8 mouse cellular contexts compared by ENCODE assay signal in the genomic region with DNA sequence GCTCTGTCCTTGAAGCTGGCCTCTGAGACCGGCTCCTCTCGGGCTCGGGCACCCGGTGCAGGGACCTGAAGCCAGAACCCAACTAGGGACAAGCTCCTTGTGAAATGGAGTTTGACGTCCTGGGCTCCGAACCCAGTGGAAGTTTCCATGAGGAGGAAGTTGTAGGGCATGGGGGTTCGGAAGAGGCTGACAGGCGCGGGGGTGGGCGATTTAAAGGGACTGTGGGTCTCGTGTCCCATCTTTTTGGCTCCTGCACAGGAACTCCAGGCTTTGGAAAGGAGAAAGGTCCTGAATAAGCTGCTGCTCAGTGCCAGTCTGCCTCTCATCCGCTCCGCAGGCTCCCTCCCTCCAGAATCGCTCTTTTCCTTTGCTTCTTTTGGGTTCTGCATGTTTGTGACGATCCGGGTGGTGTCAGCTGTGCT. TPM values are rescaled to one million over a fixed set of nuclear protein-coding genes. Genes with fewer than 3 reads are reported as not detected.
DNase-seq lines count a peak whose midpoint lies in the region; TF ChIP-seq lines count a peak whose summit lies in the region.

No protein-coding gene starts in this region.

- H3K36me3 ChIP-seq in myocyte (ENCODE audit: control insufficient read depth, insufficient read depth): no peaks in the 10 kb centered on the region

- H3ac ChIP-seq in myocyte (ENCODE audit: control insufficient read depth, insufficient read length): no peak overlapping the region

- intact Hi-C loops in left cerebral cortex, postnatal 4 days (cut with DNase I): loop anchor here (5.0 to 10.0 kb wide), 2 partner anchors 254 to 259 kb away; no protein-coding TSS in a partner anchor

- H3K79me2 ChIP-seq in myocyte (ENCODE audit: control insufficient read depth, insufficient read depth): no peaks in the 10 kb centered on the region

- H3K4me2 ChIP-seq in myocyte (ENCODE audit: low read depth): peak overlapping the region; percentile 45

- peak; percentile 35 for DNase-seq in embryo, embryonic 10 days (ENCODE audit: low spot score)
- DNase-seq in embryo, embryonic 11 days: no peak
- peak; percentile 19 for DNase-seq in retina, postnatal 7 days (ENCODE audit: low read depth, low spot score)
- DNase-seq in retina, embryonic 14.5 days (ENCODE audit: low spot score): no peak
- peak; percentile 44 to 52 for DNase-seq in frontal cortex, postnatal 14 days (ENCODE audit: low spot score in 2 of 2)
- peak; percentile 54 for DNase-seq in left cerebral cortex, postnatal 4 days
- no peak for DNase-seq in MN1 (ENCODE audit: low spot score)

- no peak overlapping the region for H3K4me3 ChIP-seq in myocyte

- H3K27me3 ChIP-seq in myocyte (ENCODE audit: control insufficient read depth, insufficient read depth, insufficient read length): peaks cover 20% of the 10 kb centered on the region

- no peak for TF ChIP-seq POLR2A in myocyte (IDR thresholded peaks at IDR 0.05; ENCODE audit: insufficient read length, low read depth)

TF ChIP-seq in myocyte, 11 proteins besides CTCF, POLR2A, EP300 and RAD21:
- TF ChIP-seq MAX (IDR thresholded peaks at IDR 0.05; ENCODE audit: low read depth) (no peak), USF1 (IDR thresholded peaks at IDR 0.05; ENCODE audit: low read depth) (no peak), TCF12 (IDR thresholded peaks at IDR 0.05; ENCODE audit: insufficient read depth, poor library complexity, severe bottlenecking) (no peak), POLR2AphosphoS2 (IDR thresholded peaks at IDR 0.05; ENCODE audit: insufficient read length, low read depth) (no peak), TCF3 (IDR thresholded peaks at IDR 0.05; ENCODE audit: insufficient read length, low read depth) (no peak), MYOG (IDR thresholded peaks at IDR 0.05; ENCODE audit: control insufficient read depth in 1 of 3, insufficient read depth in 1 of 3, insufficient read length in 2 of 3, low read depth in 2 of 3) (no peak)

RNA-seq across cellular contexts. Expression of a gene that starts 1.1 kb away (rescaled TPM):
- total RNA-seq in left cerebral cortex, postnatal 4 days (2021): 10 to 100 TPM; 29.2 to 31.4 TPM
- polyA plus RNA-seq in myocyte (2012; fragmentation: generic; extraction: Trizol): 0.05 TPM

Comparison
In these comparisons a context has a peak if more than half of its experiments do, and no peak if none do; other contexts are left out.
1. DNase-seq: peak in embryo, embryonic 10 days (single experiment), retina, postnatal 7 days (single experiment), frontal cortex, postnatal 14 days (2 of 2) and left cerebral cortex, postnatal 4 days (single experiment); none in embryo, embryonic 11 days (single experiment), retina, embryonic 14.5 days (single experiment) and MN1 (single experiment).